Mouse (Mus musculus) stomach, embryonic 15.5 days (tissue): Measurements from ENCODE around the gene Gm14305. TPM values are rescaled to one million over a fixed set of nuclear protein-coding genes. Genes with fewer than 3 reads are reported as not detected.
A peak's percentile ranks its signal among the peaks of the same experiment; 100 is the strongest.
"Not testable (repeated sequence)": the region's sequence is repeated elsewhere in the genome, so short reads cannot be mapped to it uniquely, and the experiment has no call there.

Experiments
- ATAC-seq: fragments of 200-750 bp; cut with Nextera tagmentation; 2 replicates; pipeline ENCODE4 v1.8.0; 2017; ENCODE audit warnings: low read depth, moderate number of reproducible peaks, moderate TSS enrichment; ENCODE audit not compliant: insufficient read depth, low FRiP score
- H3K27ac ChIP-seq: fragments of 300-500 bp; sonication (generic); 2 replicates; pipeline ENCODE4 v1.5.1; 2015; ENCODE audit warnings: mild to moderate bottlenecking, inconsistent platforms
- H3K27me3 ChIP-seq: fragments of 300-500 bp; sonication (generic); replicated peaks from 2 replicates; pipeline ENCODE4 v1.6.1; 2015; ENCODE audit warnings: inconsistent platforms
- H3K36me3 ChIP-seq: fragments of 300-500 bp; sonication (generic); 2 replicates; pipeline ENCODE4 v1.6.1; 2015; ENCODE audit warnings: inconsistent platforms
- H3K4me1 ChIP-seq: fragments of 300-500 bp; sonication (generic); 2 replicates; pipeline ENCODE4 v1.6.1; 2015; ENCODE audit warnings: inconsistent platforms
- H3K4me2 ChIP-seq: fragments of 300-500 bp; sonication (generic); 2 replicates; pipeline ENCODE4 v1.6.1; 2015; ENCODE audit warnings: mild to moderate bottlenecking, inconsistent platforms
- H3K4me3 ChIP-seq: fragments of 300-500 bp; sonication (generic); replicated peaks from 2 replicates; pipeline ENCODE4 v1.5.1; 2015; ENCODE audit warnings: inconsistent platforms
- H3K9ac ChIP-seq: fragments of 300-500 bp; sonication (generic); 2 replicates; pipeline ENCODE4 v1.6.1; 2015; ENCODE audit warnings: inconsistent platforms
- H3K9me3 ChIP-seq: fragments of 300-500 bp; sonication (generic); 2 replicates; pipeline ENCODE4 v1.6.1; 2016; ENCODE audit warnings: inconsistent platforms
- WGBS: fragments of 180-500 bp; shearing (Covaris S2); methylation state at CpG from one replicate; pipeline ENCODE4 v1.1.7; 2015; 5-methylcytosine and 5-hydroxymethylcytosine counted together
- polyA plus RNA-seq: library from polyadenylated mRNA; unstranded; fragments of >200 nt; fragmentation: Nextera tagmentation; extraction: Ambion mirVana; gene quantifications from 2 replicates; pipeline ENCODE4 v1.2.1, GENCODE M21; 2015

Gm14305 gene
- 29.6 and 30.6 TPM in 2 replicates for polyA plus RNA-seq

DNA sequence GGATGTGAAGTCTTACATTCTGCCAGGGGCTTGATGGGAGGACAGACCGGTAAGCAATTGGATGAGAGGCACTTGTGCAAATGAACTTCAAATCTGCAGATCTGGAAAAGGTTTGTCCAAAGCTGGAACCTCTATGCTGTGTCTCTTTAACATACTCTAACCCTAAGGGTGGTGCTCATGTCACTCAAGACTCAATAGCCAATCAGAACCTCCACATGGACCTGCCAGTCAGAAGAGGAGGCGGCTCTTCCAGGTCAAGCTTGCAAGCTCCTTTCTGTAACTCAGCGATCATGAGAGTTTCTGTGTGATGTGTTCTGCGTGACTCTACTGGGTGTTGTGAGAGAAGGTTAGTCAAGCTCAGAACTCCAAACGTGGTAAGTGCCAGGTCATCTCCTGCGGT lies at the start of gene Gm14305:
Gene Gm14305, plus strand, starts transcription at position 278 of the 400 bp plus-strand sequence.
- 0% methylated on average over 2 of the region's 6 CpGs for WGBS
- not testable (repeated sequence) for H3K36me3 ChIP-seq, H3K27me3 ChIP-seq, ATAC-seq, H3K4me1 ChIP-seq, H3K9ac ChIP-seq, H3K9me3 ChIP-seq, H3K27ac ChIP-seq
- H3K4me2 ChIP-seq: peak within 1 kb of the TSS; percentile 37
- H3K4me3 ChIP-seq: peak within 1 kb of the TSS; percentile 47

DNA sequence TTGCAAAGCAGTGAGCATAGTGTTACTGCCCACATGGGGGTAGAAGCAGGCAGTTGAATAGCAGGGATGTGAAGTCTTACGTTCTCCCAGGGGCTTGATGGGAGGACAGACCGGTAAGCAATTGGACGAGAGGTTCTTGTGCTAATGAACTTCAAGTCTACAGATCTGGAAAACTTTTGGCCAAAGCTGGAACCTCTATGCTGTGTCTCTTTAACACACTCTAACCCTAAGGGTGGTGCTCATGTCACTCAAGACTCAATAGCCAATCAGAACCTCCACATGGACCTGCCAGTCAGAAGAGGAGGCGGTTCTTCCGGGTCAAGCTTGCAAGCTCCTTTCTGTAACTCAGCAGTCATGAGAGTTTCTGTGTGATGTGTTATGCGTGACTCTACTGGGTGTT lies 37.9 kb upstream of the Gm14305 start, which contains the start of gene Zfp973:
Gene Zfp973, plus strand, starts transcription at position 301 of the 400 bp plus-strand sequence.
- not testable (repeated sequence) for ATAC-seq
- WGBS: no CpG with 5 or more reads among the region's 6 CpGs

More for the DNA sequence above, 37.9 kb upstream of the Gm14305 start, which contains the start of gene Zfp973:
- not testable (repeated sequence) for H3K9ac ChIP-seq, H3K4me1 ChIP-seq, H3K27ac ChIP-seq, H3K36me3 ChIP-seq, H3K9me3 ChIP-seq, H3K27me3 ChIP-seq, H3K4me2 ChIP-seq, H3K4me3 ChIP-seq

Other genes with a start within 250 kb of the Gm14305 start
- 2.0 and 4.1 TPM in 2 replicates for gene Gm14434, start 221.5 kb upstream of the Gm14305 start, polyA plus RNA-seq
- gene Zfp967, start 187.3 kb upstream of the Gm14305 start, polyA plus RNA-seq: not detected in 2 replicates
- gene Gm14308, start 72.0 kb upstream of the Gm14305 start, polyA plus RNA-seq: 21.1 and 22.5 TPM in 2 replicates
- gene Zfp973, start 37.8 kb upstream of the Gm14305 start, polyA plus RNA-seq: 9.3 and 9.6 TPM in 2 replicates
- gene Gm14295, start 90.3 kb downstream of the Gm14305 start, polyA plus RNA-seq: 15.6 and 16.9 TPM in 2 replicates
- gene Gm14408, start 122.8 kb downstream of the Gm14305 start, polyA plus RNA-seq: not detected in 2 replicates
- 6.8 and 12.4 TPM in 2 replicates for gene Gm14296, start 219.5 kb downstream of the Gm14305 start, polyA plus RNA-seq